In the genomic region with DNA sequence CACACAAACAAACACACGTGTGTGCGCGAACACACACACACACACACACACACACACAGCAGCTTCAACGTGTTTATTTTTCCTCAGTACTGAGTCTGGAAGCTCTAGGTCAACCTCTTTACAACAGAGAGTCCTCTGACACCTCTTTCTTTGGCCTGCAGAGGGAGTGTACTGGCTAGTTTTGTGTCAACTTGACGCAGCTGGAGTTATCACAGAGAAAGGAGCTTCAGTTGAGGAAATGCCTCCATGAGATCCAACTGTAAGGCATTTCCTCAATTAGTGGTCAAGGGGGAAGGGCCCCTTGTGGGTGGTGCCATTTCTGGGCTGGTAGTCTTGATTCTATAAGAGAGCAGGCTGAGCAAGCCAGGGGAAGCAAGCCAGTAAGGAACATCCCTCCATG, we compare ENCODE assay signal across 16 mouse cellular contexts. TPM values are rescaled to one million over a fixed set of nuclear protein-coding genes. Genes with fewer than 3 reads are reported as not detected.
DNase-seq lines count a peak whose midpoint lies in the region; ATAC-seq and TF ChIP-seq lines count a peak whose summit lies in the region.
"Not testable (repeated sequence)": the region's sequence is repeated elsewhere in the genome, so short reads cannot be mapped to it uniquely, and the experiment has no call there.
"Had no signal": no experiment of that assay in that cellular context is flagged by ENCODE, and none has a peak within 500 bp of the region (broad histone marks: within the 10 kb centered on the region; RNA-seq: fewer than 3 reads in every experiment).

No protein-coding gene starts in this region.

- 46% methylated on average over 5 of the region's 5 CpGs for WGBS in liver, adult 2 months

- not testable (repeated sequence) for H3K27me3 ChIP-seq in liver, adult 2 months (ENCODE audit: control insufficient read depth, insufficient read depth, low read length)

- H3K27ac ChIP-seq in liver, adult 2 months (replicated peaks; ENCODE audit: insufficient read depth, low read depth, low read length), result not testable (repeated sequence)

- not testable (repeated sequence) for TF ChIP-seq POLR2A in liver, adult 2 months (IDR thresholded peaks at IDR 0.05; ENCODE audit: extremely low read depth, insufficient read depth, low read length)

- H3K36me3 ChIP-seq in liver, adult 2 months (ENCODE audit: control insufficient read depth, insufficient read depth, low read length), result not testable (repeated sequence)

- not testable (repeated sequence) for H3K4me1 ChIP-seq in liver, adult 2 months (ENCODE audit: control insufficient read depth, insufficient read depth, low read length)

- peak; percentile 42 to 50 for DNase-seq in B cell, adult 2 months
- peak; percentile 20 for DNase-seq in adipocyte (ENCODE audit: low spot score)
- peak; percentile 90 for DNase-seq in heart, adult 11 months
- DNase-seq in kidney, adult 11 months, result peak; percentile 4
- peak; percentile 59 for DNase-seq in liver, adult 2 months (ENCODE audit: extremely low read depth, low read depth, low spot score)
- DNase-seq in lung, postnatal 10 days, result peak; percentile 22

- peak; percentile 62; the same call in 1 of the 2 replicates for ATAC-seq in megakaryocyte-erythroid progenitor cell, adult 5-6 weeks (replicated peaks; ENCODE audit: low FRiP score, low TSS enrichment, poor library complexity, severe bottlenecking)

- H3K79me2 ChIP-seq in liver, adult 2 months (ENCODE audit: control insufficient read depth, insufficient read depth, low read length), result not testable (repeated sequence)

- H3K9ac ChIP-seq in liver, adult 2 months (ENCODE audit: low read depth, low read length), result not testable (repeated sequence)

- not testable (repeated sequence) for H3K4me3 ChIP-seq in liver, adult 2 months (ENCODE audit: insufficient read depth, low read depth, low read length)

- TF ChIP-seq CTCF in liver, adult 2 months (IDR thresholded peaks at IDR 0.05; ENCODE audit: low read depth, low read length), result not testable (repeated sequence)

RNA-seq across cellular contexts. Expression of a gene that starts 1.5 kb away (rescaled TPM):
- total RNA-seq in liver, adult 2 months (2014; rRNA removed), result 0.09 and 0.27 TPM in 2 replicates
- polyA plus RNA-seq in liver, adult 2 months (2012; rRNA removed), result 0.05 and 0.10 TPM in 2 replicates
- total RNA-seq in megakaryocyte-erythroid progenitor cell, adult 5-6 weeks (2014; fragmentation: Nextera tagmentation), result 6.4 and 6.9 TPM in 2 replicates
- total RNA-seq in megakaryocyte-erythroid progenitor cell, adult 5-6 weeks (2017), result 3.1 and 13.0 TPM in 2 replicates
- total RNA-seq: adrenal gland, adult 18-20 months; gastrocnemius, postnatal 14 days had no signal
- polyA plus RNA-seq: CD4-positive, CD25-positive, alpha-beta regulatory T cell, adult 4 months; heart, embryonic 13.5 days; inflammation-experienced regulatory T-cells, adult 6 months; Patski had no signal

RNA-seq across cellular contexts. Expression of a gene that starts 36.5 kb away (rescaled TPM):
- total RNA-seq in liver, adult 2 months (2014; rRNA removed), result 12.1 and 12.2 TPM in 2 replicates
- 1.7 and 1.8 TPM in 2 replicates for polyA plus RNA-seq in liver, adult 2 months (2012; rRNA removed)
- 11.5 and 15.9 TPM in 2 replicates for total RNA-seq in megakaryocyte-erythroid progenitor cell, adult 5-6 weeks (2014; fragmentation: Nextera tagmentation)
- 5.0 and 16.7 TPM in 2 replicates for total RNA-seq in megakaryocyte-erythroid progenitor cell, adult 5-6 weeks (2017)

RNA-seq across cellular contexts. Expression of a gene that starts 58.4 kb away (rescaled TPM):
- 0.09 and 0.40 TPM in 2 replicates for total RNA-seq in liver, adult 2 months (2014; rRNA removed)
- polyA plus RNA-seq in liver, adult 2 months (2012; rRNA removed), result 0.36 and 1.1 TPM in 2 replicates
- total RNA-seq in megakaryocyte-erythroid progenitor cell, adult 5-6 weeks (2014; fragmentation: Nextera tagmentation), result 3.1 and 4.4 TPM in 2 replicates
- total RNA-seq in megakaryocyte-erythroid progenitor cell, adult 5-6 weeks (2017), result 1.3 TPM in 1 of 2 replicates, not detected in the other
- total RNA-seq: layer of hippocampus, postnatal 36 days; left cerebral cortex, postnatal 36 days had no signal
- polyA plus RNA-seq: midbrain, embryonic 12.5 days had no signal

Comparison
In these comparisons a context has a peak if more than half of its experiments do, and no peak if none do; other contexts are left out.
1. DNase-seq: peak in every context shown above with its lines; median percentile 90 in heart, adult 11 months; 59 in liver, adult 2 months; 46 in B cell, adult 2 months; 22 in lung, postnatal 10 days; 20 in adipocyte; 4 in kidney, adult 11 months.